14 mouse cellular contexts compared by ENCODE assay signal in the genomic region with DNA sequence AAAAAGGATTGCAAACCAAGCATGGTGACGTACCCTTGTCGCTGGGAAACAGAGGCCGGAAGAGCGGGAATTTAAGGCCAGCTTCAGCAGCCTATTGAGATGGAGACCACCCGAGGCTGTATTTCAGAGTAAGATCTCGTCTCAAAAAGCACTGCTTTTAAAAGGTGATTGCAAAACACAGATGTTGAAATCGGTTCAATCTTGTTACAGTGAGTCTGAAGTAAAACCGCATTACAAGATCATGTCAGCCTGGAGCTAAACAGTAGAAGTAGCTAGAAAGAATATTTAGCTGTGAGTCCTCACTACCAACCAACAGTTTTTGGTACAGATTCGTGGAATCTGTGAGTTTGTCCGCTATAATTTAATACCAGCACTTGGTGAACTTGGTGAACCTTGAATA.
"Had no signal": no experiment of that assay in that cellular context is flagged by ENCODE, and none has a peak within 500 bp of the region (broad histone marks: within the 10 kb centered on the region; RNA-seq: fewer than 3 reads in every experiment).

No protein-coding gene starts in this region.

- ATAC-seq: intestine, embryonic 16.5 days; midbrain, embryonic 15.5 days had no signal

- H3K9ac ChIP-seq: kidney, embryonic 15.5 days; liver, embryonic 13.5 days; lung, embryonic 14.5 days; midbrain, embryonic 15.5 days had no signal

- H3K36me3 ChIP-seq: kidney, embryonic 15.5 days; limb, embryonic 10.5 days; liver, embryonic 13.5 days; midbrain, embryonic 10.5 days; midbrain, embryonic 15.5 days had no signal

- H3K27me3 ChIP-seq: liver, embryonic 13.5 days; midbrain, embryonic 15.5 days had no signal

- H3K4me1 ChIP-seq: midbrain, embryonic 15.5 days had no signal

- H3K9me3 ChIP-seq: kidney, embryonic 15.5 days; limb, embryonic 10.5 days; liver, embryonic 13.5 days; midbrain, embryonic 10.5 days; midbrain, embryonic 15.5 days had no signal

- H3K27ac ChIP-seq: kidney, embryonic 15.5 days; left cerebral cortex, adult 2 months; limb, embryonic 10.5 days; liver, embryonic 13.5 days; macrophage; midbrain, embryonic 10.5 days; midbrain, embryonic 15.5 days had no signal

- DNase-seq: kidney, adult 2 months; kidney, postnatal 25 days; liver, embryonic 13.5 days; lung, embryonic 14.5 days; lung, postnatal 14 days; right cerebral cortex, adult 18-20 months; right cerebral cortex, postnatal 25 days had no signal

- H3K4me3 ChIP-seq: kidney, embryonic 15.5 days; left cerebral cortex, adult 2 months; limb, embryonic 10.5 days; liver, embryonic 13.5 days; midbrain, embryonic 10.5 days; midbrain, embryonic 15.5 days had no signal

- H3K4me2 ChIP-seq: kidney, embryonic 15.5 days; liver, embryonic 13.5 days; lung, embryonic 14.5 days; midbrain, embryonic 15.5 days had no signal
